Comparison of ENCODE assay signal across 14 mouse cellular contexts in the genomic region with DNA sequence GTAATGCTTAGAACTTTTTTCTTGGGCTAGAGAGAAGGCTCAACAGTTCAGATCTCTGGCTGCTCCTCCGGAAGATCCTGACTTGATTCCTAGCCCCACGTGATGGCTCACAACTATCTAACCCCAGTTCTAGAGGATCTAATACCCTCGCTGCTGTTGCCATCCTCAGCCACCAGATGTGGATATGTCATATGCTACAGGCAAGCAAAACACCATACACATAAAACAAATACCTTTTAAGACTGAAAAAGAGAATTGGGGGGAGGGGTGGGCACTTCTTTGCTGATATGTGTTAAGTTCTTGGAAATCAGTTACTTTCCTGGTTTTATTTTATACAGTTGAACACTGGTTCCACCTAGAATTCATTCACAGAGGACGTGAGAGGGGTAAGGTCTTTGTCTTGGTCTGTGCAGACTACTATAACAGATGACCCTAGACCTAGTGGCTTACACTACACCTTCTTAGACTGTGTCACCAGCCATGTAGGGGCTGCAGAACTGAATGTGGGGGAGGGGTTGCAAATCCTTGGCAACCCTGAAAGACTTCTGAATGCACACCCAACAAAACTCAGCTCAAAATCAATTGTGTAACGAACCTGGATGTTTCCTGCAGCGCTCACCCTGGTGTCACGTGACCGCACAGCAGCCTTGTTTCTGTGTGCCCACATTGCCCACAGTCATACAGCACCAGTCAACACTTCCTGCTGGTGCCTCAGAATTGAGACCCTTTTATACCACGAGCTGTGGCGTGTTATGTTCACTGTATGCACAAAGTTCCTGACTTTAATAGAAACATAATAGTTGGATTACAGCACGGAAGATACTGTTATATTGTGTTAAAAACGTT. TPM values are rescaled to one million over a fixed set of nuclear protein-coding genes. Genes with fewer than 3 reads are reported as not detected.
DNase-seq lines count a peak whose midpoint lies in the region; ATAC-seq lines count a peak whose summit lies in the region.
"Had no signal": no experiment of that assay in that cellular context is flagged by ENCODE, and none has a peak within 500 bp of the region (broad histone marks: within the 10 kb centered on the region; RNA-seq: fewer than 3 reads in every experiment).

No protein-coding gene starts in this region.

- peak; percentile 82 for DNase-seq in CD4-positive helper T cell, adult 2 months (ENCODE audit: low read depth, low spot score)
- peak; percentile 62 to 70 for DNase-seq in spleen, postnatal 36 days (ENCODE audit: low spot score in 2 of 2)
- DNase-seq in adrenal gland, postnatal 4 days (ENCODE audit: low spot score in 2 of 2) = no peak

- H3K4me1 ChIP-seq in forebrain, embryonic 13.5 days = peaks cover 3% of the 10 kb centered on the region; the same call in 1 of the 2 replicates
- peaks cover 8% of the 10 kb centered on the region for H3K4me1 ChIP-seq in forebrain, embryonic 15.5 days
- H3K4me1 ChIP-seq in kidney, embryonic 16.5 days (ENCODE audit: insufficient read depth, low read length) = no peaks in the 10 kb centered on the region; the same call in 1 of the 2 replicates
- 0 out of 2 replicates have a peak, but pooled peaks cover 2% of the 10 kb centered on the region for H3K4me1 ChIP-seq in midbrain, embryonic 16.5 days (ENCODE audit: control insufficient read depth, insufficient read depth, low read length)

- H3K9me3 ChIP-seq in forebrain, embryonic 13.5 days (replicated peaks) = peaks cover 5% of the 10 kb centered on the region; the same call in 1 of the 2 replicates
- no peaks in the 10 kb centered on the region for H3K9me3 ChIP-seq in forebrain, embryonic 15.5 days
- H3K9me3 ChIP-seq in kidney, embryonic 16.5 days (ENCODE audit: low read length) = 0 out of 2 replicates have a peak, but pooled peaks cover 5% of the 10 kb centered on the region
- no peaks in the 10 kb centered on the region for H3K9me3 ChIP-seq in midbrain, embryonic 16.5 days (replicated peaks; ENCODE audit: control insufficient read depth, low read length, poor library complexity, severe bottlenecking)

- H3K4me3 ChIP-seq in forebrain, embryonic 13.5 days = no peak overlapping the region
- no peak overlapping the region for H3K4me3 ChIP-seq in forebrain, embryonic 15.5 days
- no peak overlapping the region for H3K4me3 ChIP-seq in kidney, embryonic 16.5 days (ENCODE audit: low read length)
- H3K4me3 ChIP-seq in midbrain, embryonic 16.5 days (ENCODE audit: low read depth, low read length) = no peak overlapping the region
- H3K4me3 ChIP-seq: heart, adult 2 months had no signal

- H3K9ac ChIP-seq in forebrain, embryonic 13.5 days = no peak overlapping the region
- no peak overlapping the region for H3K9ac ChIP-seq in forebrain, embryonic 15.5 days (replicated peaks)
- H3K9ac ChIP-seq in kidney, embryonic 16.5 days (replicated peaks; ENCODE audit: low read length) = no peak overlapping the region
- no peak overlapping the region for H3K9ac ChIP-seq in midbrain, embryonic 16.5 days (ENCODE audit: low read depth, low read length)

- H3K27me3 ChIP-seq in forebrain, embryonic 13.5 days = no peaks in the 10 kb centered on the region
- no peaks in the 10 kb centered on the region for H3K27me3 ChIP-seq in forebrain, embryonic 15.5 days
- no peaks in the 10 kb centered on the region for H3K27me3 ChIP-seq in kidney, embryonic 16.5 days (ENCODE audit: insufficient read depth, low read length)
- H3K27me3 ChIP-seq in midbrain, embryonic 16.5 days (ENCODE audit: control insufficient read depth, insufficient read depth, low read depth, low read length) = no peaks in the 10 kb centered on the region

- H3K36me3 ChIP-seq in forebrain, embryonic 13.5 days (ENCODE audit: poor library complexity, severe bottlenecking) = no peaks in the 10 kb centered on the region
- H3K36me3 ChIP-seq in forebrain, embryonic 15.5 days = no peaks in the 10 kb centered on the region
- no peaks in the 10 kb centered on the region for H3K36me3 ChIP-seq in kidney, embryonic 16.5 days (ENCODE audit: insufficient read depth, low read length)
- H3K36me3 ChIP-seq in midbrain, embryonic 16.5 days (ENCODE audit: control insufficient read depth, insufficient read depth, low read length) = no peaks in the 10 kb centered on the region

- H3K27ac ChIP-seq in forebrain, embryonic 13.5 days = no peak overlapping the region
- H3K27ac ChIP-seq in forebrain, embryonic 15.5 days (replicated peaks) = no peak overlapping the region
- H3K27ac ChIP-seq in kidney, embryonic 16.5 days (ENCODE audit: low read length) = no peak overlapping the region
- no peak overlapping the region for H3K27ac ChIP-seq in midbrain, embryonic 16.5 days (ENCODE audit: low read length)
- H3K27ac ChIP-seq: heart, adult 2 months had no signal

- no peak overlapping the region for H3K4me2 ChIP-seq in forebrain, embryonic 13.5 days
- H3K4me2 ChIP-seq in forebrain, embryonic 15.5 days (replicated peaks) = no peak overlapping the region
- no peak overlapping the region for H3K4me2 ChIP-seq in kidney, embryonic 16.5 days (replicated peaks; ENCODE audit: low read depth, low read length)
- no peak overlapping the region for H3K4me2 ChIP-seq in midbrain, embryonic 16.5 days (ENCODE audit: low read length)

- 69% methylated on average over 12 of the region's 12 CpGs for WGBS in forebrain, embryonic 13.5 days
- WGBS in forebrain, embryonic 15.5 days = 66% methylated on average over 12 of the region's 12 CpGs
- 80% methylated on average over 12 of the region's 12 CpGs for WGBS in kidney, embryonic 16.5 days
- 80% methylated on average over 12 of the region's 12 CpGs for WGBS in midbrain, embryonic 16.5 days

- ATAC-seq in forebrain, embryonic 13.5 days = peak; percentile 20; the same call in 1 of the 2 replicates
- ATAC-seq in forebrain, embryonic 15.5 days (replicated peaks) = no peak
- peak; percentile 94 for ATAC-seq in inflammation-experienced regulatory T-cells, adult 6 months
- ATAC-seq in kidney, embryonic 16.5 days (ENCODE audit: low FRiP score, low TSS enrichment) = no peak
- no peak; the same call in 1 of the 2 replicates for ATAC-seq in midbrain, embryonic 16.5 days
- ATAC-seq: lung, postnatal 0 days had no signal

RNA-seq across cellular contexts. Expression of a gene that starts 3.9 kb away (rescaled TPM):
- not detected in 2 replicates for polyA plus RNA-seq in forebrain, embryonic 13.5 days (2015; fragmentation: Nextera tagmentation; extraction: Ambion mirVana)
- not detected in 2 replicates for polyA plus RNA-seq in forebrain, embryonic 15.5 days (2015; fragmentation: Nextera tagmentation; extraction: Ambion mirVana)
- polyA plus RNA-seq in inflammation-experienced regulatory T-cells, adult 6 months (2017; shearing (Covaris generic)) = under 1 TPM in 1 of 3 experiments, not detected in 2; 0.31 TPM
- polyA plus RNA-seq in kidney, embryonic 16.5 days (2015; fragmentation: Nextera tagmentation; extraction: Ambion mirVana) = not detected in 2 replicates
- polyA plus RNA-seq in midbrain, embryonic 16.5 days (2015; fragmentation: Nextera tagmentation; extraction: Ambion mirVana) = not detected in 2 replicates
- total RNA-seq in adrenal gland, postnatal 4 days (2021) = not detected
- total RNA-seq: heart, adult 2 months; left cerebral cortex, postnatal 25 days had no signal
- polyA plus RNA-seq: heart, adult 2 months; intestine, embryonic 14.5 days; large intestine, adult 2 months; lung, postnatal 0 days; neural tube, embryonic 11.5 days had no signal

RNA-seq across cellular contexts. Expression of a gene that starts 58.2 kb away (rescaled TPM):
- 78.3 and 106 TPM in 2 replicates for polyA plus RNA-seq in forebrain, embryonic 13.5 days (2015; fragmentation: Nextera tagmentation; extraction: Ambion mirVana)
- polyA plus RNA-seq in forebrain, embryonic 15.5 days (2015; fragmentation: Nextera tagmentation; extraction: Ambion mirVana) = 67.3 and 68.3 TPM in 2 replicates
- 10 to 100 TPM; 31.1 to 35.0 (median 32.7) TPM for polyA plus RNA-seq in inflammation-experienced regulatory T-cells, adult 6 months (2017; shearing (Covaris generic))
- 29.7 and 35.7 TPM in 2 replicates for polyA plus RNA-seq in kidney, embryonic 16.5 days (2015; fragmentation: Nextera tagmentation; extraction: Ambion mirVana)
- polyA plus RNA-seq in midbrain, embryonic 16.5 days (2015; fragmentation: Nextera tagmentation; extraction: Ambion mirVana) = 26.3 and 36.4 TPM in 2 replicates
- total RNA-seq in adrenal gland, postnatal 4 days (2021) = 10 to 100 TPM; 72.3 to 97.8 TPM

Comparison
In these comparisons a context has a peak if more than half of its experiments do, and no peak if none do; other contexts are left out.
1. ATAC-seq: peak in forebrain, embryonic 13.5 days (single experiment) and inflammation-experienced regulatory T-cells, adult 6 months (single experiment); none in forebrain, embryonic 15.5 days (single experiment), kidney, embryonic 16.5 days (single experiment) and midbrain, embryonic 16.5 days (single experiment).
2. DNase-seq: peak in CD4-positive helper T cell, adult 2 months (single experiment) and spleen, postnatal 36 days (2 of 2); none in adrenal gland, postnatal 4 days (0 of 2).